Mouse (Mus musculus) G1E-ER4 (cell line): ENCODE data around the gene Gabarap. TPM values are rescaled to one million over a fixed set of nuclear protein-coding genes. Genes with fewer than 3 reads are reported as not detected.

Source experiments
- GATA1 ChIP-seq: IDR thresholded peaks from one replicate; pipeline ENCODE4 v1.8.0; 2012; ENCODE audit warnings: low read length, inconsistent platforms
- polyA plus RNA-seq: library from polyadenylated mRNA; stranded (reverse); fragments of >175 nt; gene quantifications from 2 replicates; pipeline ENCODE4 v1.2.3, GENCODE M21; 2012

Gene Gabarap
- polyA plus RNA-seq, 1 experiment: 205 TPM

- TF ChIP-seq GATA1: no peak
Measured at GRCm38 (mm10) chr11:69965271-69966005, 25.5 kb upstream of the Gabarap start.

- TF ChIP-seq GATA1: no peak
Measured at GRCm38 (mm10) chr11:69966006-69966859, 24.7 kb upstream of the Gabarap start.

- TF ChIP-seq GATA1: no peak
Measured at GRCm38 (mm10) chr11:69966860-69967517, 24.0 kb upstream of the Gabarap start.

GRCm38 (mm10) chr11:69968793-69969192 is 22.1 kb upstream of the Gabarap start:
- no peak for TF ChIP-seq GATA1

- no peak for TF ChIP-seq GATA1
Measured at GRCm38 (mm10) chr11:69970222-69970621, 20.7 kb upstream of the Gabarap start.

- no peak for TF ChIP-seq GATA1
Measured at GRCm38 (mm10) chr11:69970775-69971174, 20.2 kb upstream of the Gabarap start.

GRCm38 (mm10) chr11:69974907-69975306 is 16.0 kb upstream of the Gabarap start:
- TF ChIP-seq GATA1: no peak

- no peak for TF ChIP-seq GATA1
Measured at GRCm38 (mm10) chr11:69976271-69976670, 14.7 kb upstream of the Gabarap start.

GRCm38 (mm10) chr11:69979827-69980195 is 11.1 kb upstream of the Gabarap start:
- no peak for TF ChIP-seq GATA1

- TF ChIP-seq GATA1: no peak
Measured at GRCm38 (mm10) chr11:69980196-69981140, 10.5 kb upstream of the Gabarap start.

GRCm38 (mm10) chr11:69981141-69981762 is 9.7 kb upstream of the Gabarap start, which contains the start of gene Ctdnep1:
Gene Ctdnep1 (plus strand): TSS chr11:69981156.
- no peak for TF ChIP-seq GATA1

- TF ChIP-seq GATA1: no peak
Measured at GRCm38 (mm10) chr11:69982225-69982624, 8.7 kb upstream of the Gabarap start, which contains the start of gene Elp5. Gene Elp5 (minus strand): TSS chr11:69982517.

GRCm38 (mm10) chr11:69982877-69983276 is 8.1 kb upstream of the Gabarap start:
- TF ChIP-seq GATA1: no peak

GRCm38 (mm10) chr11:69983377-69983776 is 7.6 kb upstream of the Gabarap start:
- no peak for TF ChIP-seq GATA1
